Mouse (Mus musculus): ENCODE results near the gene Cdc20b. TPM values are rescaled to one million over a fixed set of nuclear protein-coding genes. Genes with fewer than 3 reads are reported as not detected.
"Not testable (repeated sequence)": the region's sequence is repeated elsewhere in the genome, so short reads cannot be mapped to it uniquely, and the experiment has no call there.

The Cdc20b gene
- polyA plus RNA-seq, 1 experiment = not detected

DNA sequence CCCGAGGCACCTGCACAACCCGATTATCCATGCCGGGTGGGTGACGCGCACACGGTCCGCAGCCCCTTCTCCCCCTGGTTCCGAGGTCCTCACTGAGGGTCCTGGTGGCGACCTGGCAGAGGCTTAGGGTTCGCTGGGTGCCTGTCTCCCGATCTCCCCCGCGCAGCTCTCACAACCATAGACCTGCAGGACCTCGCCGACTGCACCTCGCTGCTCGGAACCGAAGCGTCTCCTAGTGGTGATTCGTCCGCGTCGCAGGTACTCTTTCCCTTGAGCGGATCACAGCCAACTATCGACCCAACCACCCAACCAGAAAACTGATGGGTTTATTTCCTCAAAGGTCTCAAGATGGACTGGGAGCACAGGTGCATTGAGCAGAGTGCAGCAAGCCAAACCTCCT lies 40.7 kb upstream of the Cdc20b start:
- Histone ChIP-seq H3K36me3 (replicated peaks; ENCODE audit: low read length) (no peaks in the 10 kb centered on the region), H3K4me1 (peaks cover 43% of the 10 kb centered on the region), H3K27me3 (replicated peaks) (peaks cover 93% of the 10 kb centered on the region), H3K9me3 (no peaks in the 10 kb centered on the region; the same call in 1 of the 2 replicates), H3K4me3 (replicated peaks) (peak overlapping the region; percentile 89)
- TF ChIP-seq FLI1 (IDR thresholded peaks at IDR 0.05; ENCODE audit: low read length) (no peak), GATA1 (IDR thresholded peaks at IDR 0.05; ENCODE audit: borderline replicate concordance, low read length) (no peak)

DNA sequence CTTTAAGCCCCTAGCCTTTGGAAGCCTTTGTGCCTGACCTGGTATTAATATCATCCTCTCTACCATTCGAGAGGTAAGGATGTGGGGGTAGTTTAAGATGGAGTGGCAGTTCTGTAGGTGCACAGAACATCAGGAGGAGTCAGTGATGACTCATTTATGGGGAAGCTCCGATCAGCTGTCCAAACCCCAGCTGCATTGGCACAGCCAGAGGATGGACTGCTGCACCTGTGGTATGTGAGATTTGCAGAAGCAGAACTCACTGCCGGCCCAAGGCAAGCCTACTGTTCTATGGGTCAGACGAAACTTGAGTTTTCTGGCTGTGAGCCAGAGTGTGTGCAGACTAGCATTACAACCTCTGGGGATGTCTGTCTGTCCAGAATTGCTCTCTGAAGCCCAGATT lies 38.5 kb upstream of the Cdc20b start:
- Histone ChIP-seq H3K4me3 (replicated peaks) (no peak overlapping the region), H3K27me3 (replicated peaks) (peaks cover 87% of the 10 kb centered on the region), H3K4me1 (peaks cover 25% of the 10 kb centered on the region), H3K9me3 (no peaks in the 10 kb centered on the region), H3K36me3 (replicated peaks; ENCODE audit: low read length) (no peaks in the 10 kb centered on the region)
- no peak for TF ChIP-seq GATA1 (IDR thresholded peaks at IDR 0.05; ENCODE audit: borderline replicate concordance, low read length)
- no peak for TF ChIP-seq FLI1 (IDR thresholded peaks at IDR 0.05; ENCODE audit: low read length)

- TF ChIP-seq FLI1 (IDR thresholded peaks at IDR 0.05; ENCODE audit: low read length) = no peak
- TF ChIP-seq GATA1 (IDR thresholded peaks at IDR 0.05; ENCODE audit: borderline replicate concordance, low read length) = no peak
- Histone ChIP-seq H3K27me3 (replicated peaks) (peaks cover 88% of the 10 kb centered on the region), H3K9me3 (no peaks in the 10 kb centered on the region), H3K4me3 (replicated peaks) (no peak overlapping the region), H3K36me3 (replicated peaks; ENCODE audit: low read length) (no peaks in the 10 kb centered on the region), H3K4me1 (peaks cover 25% of the 10 kb centered on the region)
These were observed 37.5 kb upstream of the Cdc20b start for GRCm38 (mm10) chr13:112997369-112997768.

DNA sequence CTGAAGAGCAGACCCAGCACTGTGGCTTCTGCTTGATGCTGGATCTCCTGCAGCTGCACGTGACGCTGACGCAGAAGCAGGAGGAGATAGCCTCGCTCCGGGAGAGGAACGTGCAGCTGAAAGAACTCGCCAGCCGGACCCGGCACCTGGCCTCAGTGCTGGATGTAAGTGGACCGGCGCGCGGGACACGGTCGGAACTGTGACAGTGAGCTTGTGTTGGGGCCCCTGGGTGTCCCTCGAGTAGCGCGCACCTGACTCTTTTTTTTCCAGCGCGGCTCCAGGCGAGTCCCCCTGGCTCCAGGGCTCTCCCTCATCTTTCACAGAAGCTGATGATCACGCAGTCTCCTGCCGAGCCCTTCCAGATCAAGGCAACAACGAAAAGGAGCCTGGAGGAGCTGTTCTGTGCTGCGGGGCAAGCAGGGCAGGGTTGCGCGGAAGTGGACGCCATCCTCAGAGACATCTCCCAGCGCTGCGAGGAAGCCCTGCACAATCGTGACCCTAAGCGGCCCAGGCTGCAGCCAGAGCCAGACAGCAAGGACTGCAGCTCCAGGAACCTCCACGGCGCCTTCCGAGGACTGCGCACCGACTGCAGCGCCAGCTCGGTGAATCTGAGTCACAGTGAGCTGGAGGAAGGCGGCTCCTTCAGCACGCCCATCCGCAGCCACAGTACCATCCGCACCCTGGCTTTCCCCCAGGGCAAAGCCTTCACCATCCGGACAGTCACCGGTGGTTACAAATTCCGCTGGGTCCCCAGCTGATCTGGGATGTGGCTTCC lies 36.3 kb upstream of the Cdc20b start:
- no peak for TF ChIP-seq GATA1 (IDR thresholded peaks at IDR 0.05; ENCODE audit: borderline replicate concordance, low read length)
- Histone ChIP-seq H3K4me1 (peaks cover 20% of the 10 kb centered on the region), H3K9me3 (no peaks in the 10 kb centered on the region), H3K4me3 (replicated peaks) (peak overlapping the region; percentile 88), H3K27me3 (replicated peaks) (peaks cover 80% of the 10 kb centered on the region), H3K36me3 (replicated peaks; ENCODE audit: low read length) (no peaks in the 10 kb centered on the region)

DNA sequence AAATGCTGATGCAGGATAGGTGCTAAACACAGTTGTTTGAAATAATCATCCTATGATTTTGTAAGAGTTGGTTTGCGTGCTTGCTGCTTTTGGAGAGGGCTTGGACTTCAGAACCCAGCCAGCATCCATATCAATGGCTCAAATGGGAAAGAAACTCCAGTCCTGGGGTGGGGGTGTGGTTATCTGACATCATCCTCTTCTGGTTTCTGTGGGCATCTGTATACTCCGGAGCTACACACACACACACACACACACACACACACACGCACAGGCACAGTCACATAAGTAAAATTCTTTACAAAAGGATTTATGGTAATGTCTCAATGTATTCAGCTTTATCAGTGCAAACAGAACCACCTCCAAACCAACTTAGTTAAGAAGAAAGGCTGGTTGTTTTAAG lies 34.8 kb upstream of the Cdc20b start:
- Histone ChIP-seq H3K36me3 (replicated peaks; ENCODE audit: low read length) (no peaks in the 10 kb centered on the region), H3K27me3 (replicated peaks) (peaks cover 65% of the 10 kb centered on the region), H3K4me1 (peaks cover 10% of the 10 kb centered on the region), H3K4me3 (replicated peaks) (no peak overlapping the region), H3K9me3 (no peaks in the 10 kb centered on the region)
- TF ChIP-seq GATA1 (IDR thresholded peaks at IDR 0.05; ENCODE audit: borderline replicate concordance, low read length) = no peak
- TF ChIP-seq FLI1 (IDR thresholded peaks at IDR 0.05; ENCODE audit: low read length) = no peak

- H3K36me3 ChIP-seq (replicated peaks; ENCODE audit: low read length) = no peaks in the 10 kb centered on the region
- peaks cover 61% of the 10 kb centered on the region for H3K27me3 ChIP-seq (replicated peaks)
- no peak overlapping the region for H3K4me3 ChIP-seq (replicated peaks)
- TF ChIP-seq GATA1 (IDR thresholded peaks at IDR 0.05; ENCODE audit: borderline replicate concordance, low read length) (no peak), FLI1 (IDR thresholded peaks at IDR 0.05; ENCODE audit: low read length) (no peak)
- peaks cover 10% of the 10 kb centered on the region for H3K4me1 ChIP-seq
- no peaks in the 10 kb centered on the region for H3K9me3 ChIP-seq
These were observed 34.2 kb upstream of the Cdc20b start for GRCm38 (mm10) chr13:113000576-113001318.

GRCm38 (mm10) chr13:113012683-113013082 lies 22.2 kb upstream of the Cdc20b start:
- Histone ChIP-seq H3K27me3 (replicated peaks) (peaks cover 21% of the 10 kb centered on the region), H3K36me3 (replicated peaks; ENCODE audit: low read length) (no peaks in the 10 kb centered on the region), H3K4me3 (replicated peaks) (peak overlapping the region; percentile 90), H3K9me3 (peaks cover 7% of the 10 kb centered on the region), H3K4me1 (peaks cover 13% of the 10 kb centered on the region)
- TF ChIP-seq GATA1 (IDR thresholded peaks at IDR 0.05; ENCODE audit: borderline replicate concordance, low read length) (no peak), FLI1 (IDR thresholded peaks at IDR 0.05; ENCODE audit: low read length) (no peak)

GRCm38 (mm10) chr13:113013174-113013953 lies 21.5 kb upstream of the Cdc20b start:
- not testable (repeated sequence) for H3K9me3 ChIP-seq
- Histone ChIP-seq H3K4me1 (peaks cover 13% of the 10 kb centered on the region), H3K4me3 (replicated peaks) (peak overlapping the region; percentile 90)

DNA sequence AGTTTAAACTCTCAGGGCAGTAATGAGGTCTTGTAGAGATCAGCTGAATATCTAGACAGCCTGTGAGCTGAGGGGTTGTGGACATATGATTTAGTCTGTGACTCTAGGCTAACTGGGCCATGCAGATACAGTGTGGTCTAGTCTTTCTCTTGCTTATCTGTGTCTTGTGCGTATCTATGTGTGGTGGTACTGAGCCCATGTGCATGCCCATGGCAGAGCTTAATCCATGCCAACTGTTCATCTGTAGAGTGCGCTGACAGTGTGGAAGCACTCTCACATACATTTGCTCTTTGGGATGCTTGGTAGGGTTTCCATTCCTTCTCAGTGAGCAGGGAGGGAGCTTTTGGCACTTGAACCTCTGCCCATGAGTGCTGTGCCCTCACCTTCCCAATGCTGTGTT lies 13.4 kb upstream of the Cdc20b start:
- H3K4me3 ChIP-seq (replicated peaks) = no peak overlapping the region
- H3K36me3 ChIP-seq (replicated peaks; ENCODE audit: low read length) = no peaks in the 10 kb centered on the region
- H3K27me3 ChIP-seq (replicated peaks) = peaks cover 29% of the 10 kb centered on the region
- peaks cover 9% of the 10 kb centered on the region; the same call in 1 of the 2 replicates for H3K4me1 ChIP-seq
- no peaks in the 10 kb centered on the region; the same call in 1 of the 2 replicates for H3K9me3 ChIP-seq
- TF ChIP-seq FLI1 (IDR thresholded peaks at IDR 0.05; ENCODE audit: low read length) = no peak

More at GRCm38 (mm10) chr13:113013174-113013953, 21.5 kb upstream of the Cdc20b start:
- H3K27me3 ChIP-seq (replicated peaks) = peaks cover 16% of the 10 kb centered on the region
- not testable (repeated sequence) for H3K36me3 ChIP-seq (replicated peaks; ENCODE audit: low read length)
